Comparison of ENCODE assay signal across 26 mouse cellular contexts in the genomic region with DNA sequence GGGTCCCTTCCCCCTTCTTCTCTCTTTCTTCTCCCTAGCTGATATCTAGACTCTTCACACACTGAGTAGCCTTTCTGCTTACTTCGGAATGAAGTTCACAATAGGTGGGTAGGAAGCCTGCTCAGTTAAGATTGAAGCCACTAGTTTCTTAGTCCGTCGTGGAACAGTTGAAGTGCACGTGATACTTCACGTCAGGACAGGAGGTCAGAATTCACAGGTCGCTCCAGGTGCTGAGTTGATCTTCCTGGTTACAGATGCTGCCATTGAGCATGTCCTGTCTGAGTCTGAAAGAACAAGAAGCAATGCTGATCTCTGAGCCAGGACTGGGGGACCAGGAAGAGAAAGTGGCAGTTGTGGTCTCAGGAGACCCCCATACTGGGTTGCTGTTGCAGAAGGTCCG.
"Had no signal": no experiment of that assay in that cellular context is flagged by ENCODE, and none has a peak within 500 bp of the region (broad histone marks: within the 10 kb centered on the region; RNA-seq: fewer than 3 reads in every experiment).

No protein-coding gene starts in this region.

- DNase-seq: gastrocnemius, adult 2 months; gastrocnemius, postnatal 10 days; gastrocnemius, postnatal 25 days; heart, adult 18-20 months; heart, postnatal 10 days; heart, postnatal 4 days; liver; liver, embryonic 13.5 days; liver, postnatal 0 days had no signal

- H3K27ac ChIP-seq: gastrocnemius, adult 2 months; heart, embryonic 10.5 days; hindbrain, embryonic 10.5 days; hindbrain, embryonic 12.5 days; hindbrain, embryonic 14.5 days; intestine, embryonic 15.5 days; kidney, postnatal 0 days; layer of hippocampus, adult 2 months; left cerebral cortex, adult 2 months; limb, embryonic 10.5 days; limb, embryonic 12.5 days; liver, embryonic 13.5 days; liver, embryonic 15.5 days had no signal

- ATAC-seq: forebrain, embryonic 16.5 days; hindbrain, embryonic 16.5 days; inflammation-experienced regulatory T-cells, adult 6 months; intestine, embryonic 15.5 days; intestine, postnatal 0 days; liver, postnatal 0 days had no signal

- H3K4me2 ChIP-seq: heart, embryonic 12.5 days; hindbrain, embryonic 12.5 days; hindbrain, embryonic 14.5 days; intestine, embryonic 15.5 days; limb, embryonic 12.5 days; liver, embryonic 11.5 days; liver, embryonic 13.5 days; liver, embryonic 15.5 days had no signal

- H3K4me3 ChIP-seq: gastrocnemius, adult 2 months; heart, embryonic 10.5 days; heart, embryonic 12.5 days; hindbrain, embryonic 10.5 days; hindbrain, embryonic 12.5 days; intestine, embryonic 15.5 days; layer of hippocampus, adult 2 months; left cerebral cortex, adult 2 months; limb, embryonic 10.5 days; limb, embryonic 12.5 days; liver, embryonic 13.5 days; liver, embryonic 15.5 days had no signal

- H3K9me3 ChIP-seq: heart, embryonic 10.5 days; heart, embryonic 12.5 days; hindbrain, embryonic 10.5 days; hindbrain, embryonic 12.5 days; intestine, embryonic 15.5 days; limb, embryonic 10.5 days; limb, embryonic 12.5 days; liver, embryonic 13.5 days; liver, embryonic 15.5 days had no signal

- H3K36me3 ChIP-seq: heart, embryonic 10.5 days; heart, embryonic 12.5 days; hindbrain, embryonic 10.5 days; hindbrain, embryonic 12.5 days; intestine, embryonic 15.5 days; limb, embryonic 10.5 days; limb, embryonic 12.5 days; liver, embryonic 13.5 days; liver, embryonic 15.5 days had no signal

- H3K27me3 ChIP-seq: heart, embryonic 12.5 days; hindbrain, embryonic 12.5 days; intestine, embryonic 15.5 days; limb, embryonic 12.5 days; liver, embryonic 13.5 days; liver, embryonic 15.5 days had no signal

- H3K9ac ChIP-seq: heart, embryonic 12.5 days; hindbrain, embryonic 12.5 days; hindbrain, embryonic 14.5 days; intestine, embryonic 15.5 days; limb, embryonic 12.5 days; liver, embryonic 13.5 days; liver, embryonic 15.5 days; liver, postnatal 0 days had no signal

- H3K4me1 ChIP-seq: hindbrain, embryonic 10.5 days; hindbrain, embryonic 12.5 days; intestine, embryonic 15.5 days; limb, embryonic 12.5 days had no signal
